Mouse (Mus musculus) embryo, embryonic 10.5 days (tissue): ENCODE measurements around the gene Pkd1.
A peak's percentile ranks its signal among the peaks of the same experiment; 100 is the strongest.

ENCODE experiments used
- DNase-seq: peaks from one replicate; pipeline ENCODE4 v3.0.0-alpha.2; 2015; ENCODE audit warnings: low spot score

Pkd1 gene

GRCm38 (mm10) chr17:24549618-24550415 lies at the start of gene Pkd1:
Pkd1 (plus strand) TSS chr17:24549834.
- DNase-seq, result peak; percentile 100

DNA sequence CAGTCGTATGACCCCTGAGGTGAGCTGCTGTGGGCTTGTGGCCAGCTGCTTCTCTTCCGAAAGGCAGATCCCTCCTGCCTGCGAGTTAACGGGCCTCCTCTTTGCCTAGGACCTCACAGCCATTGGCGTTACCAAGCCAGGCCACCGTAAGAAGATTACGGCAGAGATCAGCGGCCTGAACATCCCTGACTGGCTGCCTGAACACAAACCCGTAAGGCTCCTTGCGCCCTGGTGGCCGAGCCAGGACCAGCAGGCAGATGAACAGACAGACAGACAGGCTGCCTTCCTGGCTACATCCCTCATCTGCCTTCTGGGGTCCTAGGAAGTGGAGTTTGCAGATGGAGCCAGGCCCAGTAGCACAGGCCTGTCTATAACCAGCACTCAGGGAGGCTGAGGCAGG lies 47.4 kb upstream of the Pkd1 start:
- DNase-seq, result no peak

DNA sequence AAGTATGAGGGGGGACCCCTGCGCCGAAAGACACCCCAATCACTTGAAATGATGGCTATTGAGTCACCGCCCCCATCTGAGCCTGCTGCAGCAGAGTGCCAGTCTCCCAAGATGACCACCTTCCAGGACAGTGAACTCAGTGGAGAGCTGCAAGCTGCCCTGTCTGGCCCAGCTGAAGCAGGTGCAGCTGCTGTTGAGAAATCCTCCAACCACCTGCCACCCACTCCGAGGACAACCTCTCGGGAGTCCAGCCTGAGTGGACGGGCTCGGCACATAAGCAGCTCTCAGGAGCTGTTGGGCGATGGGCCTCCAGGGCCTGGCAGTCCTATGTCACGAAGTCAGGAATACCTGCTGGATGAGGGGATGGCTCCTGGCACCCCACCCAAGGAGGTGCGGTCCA lies 45.5 kb upstream of the Pkd1 start:
- DNase-seq, result no peak

- no peak for DNase-seq
Observed at GRCm38 (mm10) chr17:24505286-24505955, 44.2 kb upstream of the Pkd1 start.

GRCm38 (mm10) chr17:24506332-24507070 lies 43.1 kb upstream of the Pkd1 start:
- peak; percentile 20 for DNase-seq

DNA sequence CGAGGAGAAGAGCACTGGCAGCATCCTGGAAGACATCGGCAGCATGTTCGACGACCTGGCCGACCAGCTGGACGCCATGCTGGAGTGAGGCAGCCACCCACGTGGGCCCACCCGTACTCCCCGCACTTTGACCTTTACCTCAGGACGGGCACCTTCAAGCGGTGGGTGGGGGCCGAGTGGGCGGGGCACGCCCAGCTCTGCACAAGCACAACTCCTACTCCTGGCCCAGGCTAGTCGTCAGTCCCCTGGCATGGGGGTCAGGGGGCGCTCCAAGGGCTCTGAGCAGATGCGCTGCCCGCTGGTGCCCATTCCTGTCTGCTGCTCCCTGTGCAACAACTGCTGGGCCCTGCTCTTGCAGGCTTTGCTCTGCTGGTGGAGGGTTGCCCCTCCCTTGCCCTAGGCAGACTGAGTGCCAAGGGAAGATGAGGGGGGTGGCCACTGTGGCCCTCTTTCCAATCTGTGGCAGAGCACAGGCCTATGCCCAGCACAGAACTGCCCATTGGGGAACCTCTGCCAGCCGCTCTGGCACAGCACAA lies 42.4 kb upstream of the Pkd1 start:
- no peak for DNase-seq

DNA sequence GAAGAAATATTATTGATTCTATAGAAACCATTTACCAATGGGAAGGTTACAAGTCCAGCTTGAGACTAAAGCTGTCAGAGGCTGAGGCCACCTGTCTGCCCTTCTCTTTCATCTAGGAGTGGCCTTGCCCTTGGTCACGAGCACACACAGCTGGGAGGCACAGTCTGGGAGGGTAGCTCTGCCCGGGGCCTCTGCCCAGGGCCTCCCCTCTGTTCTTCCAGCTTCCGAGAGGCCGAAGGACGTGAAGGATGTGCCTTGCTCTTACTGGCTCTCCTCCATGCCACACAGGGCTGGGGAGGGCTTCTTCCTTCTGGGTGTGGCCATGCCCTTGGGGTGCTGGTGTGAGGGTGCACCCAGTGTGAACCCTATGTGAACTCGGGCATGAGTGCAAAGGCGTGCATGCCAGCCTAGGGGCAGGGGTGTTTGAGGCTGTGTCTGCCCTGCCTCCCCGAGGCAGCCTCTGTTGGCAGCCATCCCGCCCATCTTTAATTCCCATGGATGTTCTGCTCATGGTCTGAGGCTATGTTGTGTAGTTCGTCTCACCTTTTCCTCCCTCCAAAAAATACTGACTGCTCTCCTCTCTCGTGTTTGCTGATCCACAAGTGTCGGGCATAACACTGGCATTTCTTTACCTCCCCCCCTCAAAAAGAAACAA lies 41.7 kb upstream of the Pkd1 start:
- DNase-seq, result no peak

- peak; percentile 67 for DNase-seq
Observed at GRCm38 (mm10) chr17:24513609-24514008, 36.0 kb upstream of the Pkd1 start.

GRCm38 (mm10) chr17:24514270-24515257 lies 35.1 kb upstream of the Pkd1 start:
- no peak for DNase-seq

DNA sequence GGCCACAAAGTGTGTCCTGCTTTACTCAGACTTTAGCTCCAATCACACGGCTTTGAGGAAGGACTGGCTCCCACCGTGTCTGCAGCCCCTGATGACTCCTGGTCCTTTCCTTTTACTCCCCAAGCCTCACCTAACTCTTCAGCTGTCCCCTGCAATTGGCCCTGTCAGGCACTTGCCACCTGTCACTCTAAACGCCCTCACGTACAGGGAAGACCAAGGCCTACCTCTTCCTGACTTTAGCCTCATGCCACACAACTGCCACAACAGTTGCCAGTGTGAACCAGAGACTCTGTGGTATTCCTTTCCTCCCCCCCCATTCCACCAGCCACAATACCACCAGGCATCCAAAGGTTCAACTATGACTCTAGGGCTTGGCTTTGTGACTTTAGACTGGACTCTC lies 29.2 kb upstream of the Pkd1 start:
- DNase-seq, result no peak

- DNase-seq, result no peak
Observed at GRCm38 (mm10) chr17:24524734-24525133, 24.9 kb upstream of the Pkd1 start.

- peak; percentile 54 for DNase-seq
Observed at GRCm38 (mm10) chr17:24527315-24527714, 22.3 kb upstream of the Pkd1 start.

GRCm38 (mm10) chr17:24527723-24528559 lies 21.7 kb upstream of the Pkd1 start, which contains the start of gene Traf7:
Traf7 (minus strand) TSS chr17:24527938.
- DNase-seq, result peak; percentile 99

DNA sequence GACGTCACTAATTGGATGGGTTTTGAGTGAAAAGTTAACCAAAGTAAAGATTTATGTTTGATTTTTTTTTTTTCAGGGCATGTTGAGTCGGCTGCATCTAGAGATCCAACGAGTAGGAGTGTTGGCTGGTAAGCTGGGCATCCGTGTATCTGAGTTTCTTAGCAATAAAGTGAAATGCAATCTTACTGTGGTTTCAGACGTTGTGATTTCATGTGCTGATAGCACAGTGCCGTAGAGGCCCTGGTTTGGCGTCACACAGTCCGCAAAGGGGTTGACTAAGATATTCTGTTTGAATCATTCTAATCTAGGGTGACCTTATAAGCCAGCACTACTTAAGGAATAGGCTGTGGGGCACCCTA lies 21.1 kb upstream of the Pkd1 start:
- no peak for DNase-seq

GRCm38 (mm10) chr17:24529007-24529451 lies 20.6 kb upstream of the Pkd1 start:
- DNase-seq, result peak; percentile 94

DNA sequence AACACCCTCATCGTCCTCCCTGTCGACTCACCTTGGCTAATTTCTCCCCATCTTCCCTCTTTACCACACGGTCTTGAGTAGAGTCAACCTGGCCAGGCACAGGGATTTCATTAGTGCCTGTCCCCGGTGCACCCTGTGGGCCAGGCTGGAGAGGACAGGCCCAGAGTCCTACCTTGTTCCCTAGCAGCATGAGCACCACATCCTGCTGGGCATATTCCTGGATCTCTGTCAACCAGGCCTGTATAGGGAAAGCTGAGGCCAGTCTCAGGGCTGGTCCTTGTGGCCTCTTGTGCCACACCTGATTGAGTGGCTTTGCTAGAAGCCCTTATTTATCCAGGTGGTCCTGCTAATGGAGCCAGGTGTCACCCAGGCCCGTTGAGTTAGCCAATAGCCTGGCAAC lies 19.8 kb upstream of the Pkd1 start:
- DNase-seq, result no peak

DNA sequence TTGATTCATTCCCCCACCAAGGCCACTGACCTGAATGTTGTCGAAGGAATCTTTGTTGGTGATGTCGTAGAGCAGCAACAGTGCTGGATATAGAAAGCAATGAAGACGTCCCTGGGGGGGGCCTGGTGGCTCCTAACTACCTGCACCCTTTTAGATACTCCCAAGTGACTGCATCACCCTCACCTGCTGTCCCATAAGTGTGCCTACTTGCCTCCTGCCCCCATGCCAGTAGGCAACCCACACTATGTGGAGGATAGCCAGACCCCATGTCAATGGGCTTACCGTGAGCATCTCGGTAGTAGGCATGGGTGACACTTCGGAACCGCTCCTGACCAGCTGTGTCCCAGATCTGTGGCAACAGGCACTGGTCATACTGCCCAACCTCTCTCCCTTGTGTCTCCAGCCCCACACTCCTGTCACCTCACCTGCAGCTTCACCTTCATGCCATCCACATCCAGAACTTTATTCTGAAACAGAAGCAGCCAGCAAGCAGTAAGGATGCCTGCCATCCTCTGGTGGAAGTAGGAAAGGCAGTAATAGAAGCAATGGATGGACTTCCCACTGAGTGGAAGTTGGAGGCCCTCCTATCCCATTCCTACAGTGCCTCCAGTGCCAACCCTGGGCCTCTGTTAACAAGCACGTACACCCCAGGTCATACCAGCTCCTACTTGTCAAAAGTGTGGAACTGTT lies 19.1 kb upstream of the Pkd1 start:
- DNase-seq, result peak; percentile 29

DNA sequence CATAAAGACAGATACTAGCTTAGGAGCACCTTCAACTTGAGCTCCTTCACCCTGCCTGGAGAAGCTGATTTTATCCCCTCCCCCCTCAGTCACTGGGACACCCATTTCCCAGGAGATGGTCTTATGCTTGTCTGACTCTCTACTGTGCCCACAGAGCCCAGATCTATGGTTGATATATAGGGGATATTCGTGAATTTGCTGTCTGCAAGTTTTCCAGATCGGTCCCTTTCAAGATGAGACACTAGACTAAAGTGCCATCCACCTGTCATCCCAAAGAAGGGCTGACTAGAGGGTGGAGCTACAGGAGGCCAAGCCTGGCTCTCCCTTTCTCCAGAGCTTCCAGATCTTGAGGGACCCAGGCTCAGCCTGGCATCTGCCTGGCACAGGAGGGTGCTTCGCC lies 18.6 kb upstream of the Pkd1 start:
- DNase-seq, result no peak

GRCm38 (mm10) chr17:24532045-24532444 lies 17.6 kb upstream of the Pkd1 start:
- DNase-seq, result no peak
